Mouse (Mus musculus) stomach, postnatal 0 days (tissue): Measurements from ENCODE around the gene Jak1. TPM values are rescaled to one million over a fixed set of nuclear protein-coding genes. Genes with fewer than 3 reads are reported as not detected.

Source experiments
- ATAC-seq: fragments of 200-750 bp; cut with Nextera tagmentation; 2 replicates; pipeline ENCODE4 v1.8.0; 2017; ENCODE audit not compliant: low FRiP score, low TSS enrichment
- DNase-seq: peaks from one replicate; pipeline ENCODE4 v3.0.0-alpha.2; 2016; ENCODE audit warnings: low spot score
- H3K27ac ChIP-seq: fragments of 300-500 bp; sonication (generic); replicated peaks from 2 replicates; pipeline ENCODE4 v1.5.1; 2014; ENCODE audit warnings: mild to moderate bottlenecking, control low read depth
- H3K27me3 ChIP-seq: fragments of 300-500 bp; sonication (generic); 2 replicates; pipeline ENCODE4 v1.6.1; 2014; ENCODE audit warnings: low read length; ENCODE audit not compliant: control insufficient read depth, insufficient read depth
- H3K36me3 ChIP-seq: fragments of 300-500 bp; sonication (generic); 2 replicates; pipeline ENCODE4 v1.6.1; 2014; ENCODE audit warnings: low read length, mixed read lengths; ENCODE audit not compliant: control insufficient read depth, insufficient read depth
- H3K4me1 ChIP-seq: fragments of 300-500 bp; sonication (generic); replicated peaks from 2 replicates; pipeline ENCODE4 v1.6.1; 2014; ENCODE audit warnings: antibody characterized with exemption; ENCODE audit not compliant: control insufficient read depth, insufficient read depth
- H3K4me2 ChIP-seq: fragments of 300-500 bp; sonication (generic); replicated peaks from 2 replicates; pipeline ENCODE4 v1.6.1; 2014; ENCODE audit warnings: low read depth, mild to moderate bottlenecking, control low read depth, moderate library complexity
- H3K4me3 ChIP-seq: fragments of 300-500 bp; sonication (generic); 2 replicates; pipeline ENCODE4 v1.5.1; 2014; ENCODE audit warnings: low read depth, low read length, control low read depth
- H3K9ac ChIP-seq: fragments of 300-500 bp; sonication (generic); 2 replicates; pipeline ENCODE4 v1.6.1; 2014; ENCODE audit warnings: mild to moderate bottlenecking, low read length, control low read depth, mixed read lengths
- H3K9me3 ChIP-seq: fragments of 300-500 bp; sonication (generic); 2 replicates; pipeline ENCODE4 v1.6.1; 2016; ENCODE audit warnings: low read length; ENCODE audit not compliant: control insufficient read depth
- CTCF ChIP-seq: IDR thresholded peaks from 2 replicates; pipeline ENCODE4 v1.5.1; 2016; ENCODE audit warnings: antibody characterized with exemption, low read depth, mild to moderate bottlenecking, moderate library complexity
- EP300 ChIP-seq: optimal IDR thresholded peaks from 2 replicates; pipeline ENCODE3; 2016; ENCODE audit warnings: antibody characterized with exemption
- WGBS: fragments of 180-500 bp; shearing (Covaris S2); extraction: QIAGEN DNeasy Blood & Tissue Kit; methylation state at CpG from one replicate; pipeline ENCODE4 v1.1.7; 2014; 5-methylcytosine and 5-hydroxymethylcytosine counted together
- polyA plus RNA-seq: library from polyadenylated mRNA; unstranded; fragments of >200 nt; fragmentation: Nextera tagmentation; extraction: Ambion mirVana; gene quantifications from 2 replicates; pipeline ENCODE4 v1.2.1, GENCODE M21; 2015

Jak1 gene
- polyA plus RNA-seq, 1 experiment from 2014 or later = 34.1 TPM

DNA sequence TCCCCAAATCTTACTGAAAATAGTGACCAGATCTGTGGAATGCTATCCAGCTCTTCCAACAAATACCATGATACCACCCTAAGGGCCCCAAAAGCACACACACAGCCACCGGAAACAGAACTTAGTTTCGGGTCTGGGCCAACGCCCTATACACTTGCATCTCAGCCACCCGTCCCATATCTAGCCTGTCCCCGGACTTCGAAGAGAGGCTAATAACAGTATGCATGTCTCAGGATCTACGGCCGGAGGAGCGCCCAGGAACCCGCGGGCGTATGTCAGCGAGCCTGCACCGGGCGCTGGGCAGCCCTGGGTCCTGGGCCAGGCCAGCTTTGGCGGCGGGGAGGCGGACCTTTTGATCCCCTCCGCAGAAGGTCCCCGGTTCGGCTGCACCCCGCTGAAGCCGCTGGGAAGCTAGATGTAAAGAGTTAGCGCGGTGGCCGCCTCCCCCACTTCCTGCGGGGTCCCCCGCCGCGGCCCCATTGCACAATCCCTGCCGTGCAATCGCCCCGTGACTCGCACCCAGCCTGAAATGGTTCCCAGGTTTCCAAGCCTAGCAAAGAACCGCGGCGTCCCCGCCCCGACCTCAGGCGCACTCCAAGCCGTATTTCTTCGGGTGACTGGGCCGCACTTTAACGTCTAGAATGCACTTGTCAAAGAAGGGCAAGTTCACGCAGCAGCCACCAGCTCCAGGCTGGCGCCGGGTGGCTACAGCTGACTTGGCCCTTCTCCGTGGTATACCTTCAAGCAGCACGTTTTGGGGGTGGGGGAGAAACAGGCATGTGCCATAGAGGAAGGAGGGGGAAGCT is 27.9 kb upstream of the Jak1 start:
- Histone ChIP-seq H3K9me3 (no peaks in the 10 kb centered on the region), H3K4me1 (0 out of 2 replicates have a peak, but pooled peaks cover 3% of the 10 kb centered on the region), H3K4me2 (peak overlapping the region; percentile 84), H3K27ac (peak overlapping the region; percentile 90), H3K36me3 (no peaks in the 10 kb centered on the region), H3K27me3 (no peaks in the 10 kb centered on the region), H3K4me3 (peak overlapping the region; percentile 49), H3K9ac (peak overlapping the region; percentile 62)
- 3% methylated on average over 49 of the region's 49 CpGs for whole genome bisulfite sequencing
- no peak for TF ChIP-seq EP300
- TF ChIP-seq CTCF = no peak
- DNase-seq (peak; percentile 58), ATAC-seq (peak; percentile 57)

- Histone ChIP-seq H3K4me1 (0 out of 2 replicates have a peak, but pooled peaks cover 3% of the 10 kb centered on the region), H3K36me3 (no peaks in the 10 kb centered on the region), H3K9ac (peak overlapping the region; percentile 62), H3K4me3 (peak overlapping the region; percentile 49), H3K9me3 (no peaks in the 10 kb centered on the region), H3K27ac (peak overlapping the region; percentile 90), H3K4me2 (peak overlapping the region; percentile 84), H3K27me3 (no peaks in the 10 kb centered on the region)
- peak; percentile 31 for TF ChIP-seq CTCF
- no peak for TF ChIP-seq EP300
- ATAC-seq (peak; percentile 93), DNase-seq (peak; percentile 85)
- 3% methylated on average over 41 of the region's 41 CpGs for WGBS
Observed at GRCm38 (mm10) chr4:101292028-101292735, 27.1 kb upstream of the Jak1 start.

GRCm38 (mm10) chr4:101288292-101288691 is 23.2 kb upstream of the Jak1 start:
- H3K36me3 ChIP-seq = no peaks in the 10 kb centered on the region
- H3K4me1 ChIP-seq = 0 out of 2 replicates have a peak, but pooled peaks cover 3% of the 10 kb centered on the region
- H3K9ac ChIP-seq = no peak overlapping the region
- H3K4me3 ChIP-seq = no peak overlapping the region
- ATAC-seq (no peak), DNase-seq (no peak)
- H3K4me2 ChIP-seq = no peak overlapping the region
- H3K27me3 ChIP-seq = no peaks in the 10 kb centered on the region
- WGBS = 87% methylated on average over 11 of the region's 11 CpGs
- H3K9me3 ChIP-seq = no peaks in the 10 kb centered on the region
- H3K27ac ChIP-seq = no peak overlapping the region
- no peak for TF ChIP-seq EP300
- TF ChIP-seq CTCF = no peak

- no peak overlapping the region for H3K27ac ChIP-seq
- H3K9ac ChIP-seq = no peak overlapping the region
- no peak for ATAC-seq
- TF ChIP-seq CTCF (no peak), EP300 (no peak)
- no peak overlapping the region for H3K4me3 ChIP-seq
- no peaks in the 10 kb centered on the region for H3K27me3 ChIP-seq
- H3K9me3 ChIP-seq = no peaks in the 10 kb centered on the region
- H3K4me2 ChIP-seq = no peak overlapping the region
- DNase-seq = no peak
- H3K36me3 ChIP-seq = no peaks in the 10 kb centered on the region
- WGBS = 88% methylated on average over 6 of the region's 6 CpGs
- H3K4me1 ChIP-seq = no peaks in the 10 kb centered on the region
Observed at GRCm38 (mm10) chr4:101286562-101286961, 21.5 kb upstream of the Jak1 start.

GRCm38 (mm10) chr4:101285906-101286432 is 20.9 kb upstream of the Jak1 start:
- Histone ChIP-seq H3K9me3 (no peaks in the 10 kb centered on the region), H3K27ac (no peak overlapping the region), H3K4me2 (no peak overlapping the region), H3K27me3 (no peaks in the 10 kb centered on the region), H3K9ac (no peak overlapping the region), H3K36me3 (no peaks in the 10 kb centered on the region), H3K4me1 (no peaks in the 10 kb centered on the region), H3K4me3 (no peak overlapping the region)
- no peak for ATAC-seq
- no peak for TF ChIP-seq CTCF
- TF ChIP-seq EP300 = no peak
- WGBS = 77% methylated on average over 2 of the region's 2 CpGs
- DNase-seq = no peak

- no peak for TF ChIP-seq CTCF
- TF ChIP-seq EP300 = no peak
- no peak for DNase-seq
Observed at GRCm38 (mm10) chr4:101283938-101284337, 18.9 kb upstream of the Jak1 start.

More at GRCm38 (mm10) chr4:101283938-101284337, 18.9 kb upstream of the Jak1 start:
- Histone ChIP-seq H3K27me3 (no peaks in the 10 kb centered on the region), H3K36me3 (no peaks in the 10 kb centered on the region), H3K27ac (no peak overlapping the region), H3K4me1 (no peaks in the 10 kb centered on the region), H3K4me2 (no peak overlapping the region), H3K9me3 (no peaks in the 10 kb centered on the region), H3K4me3 (no peak overlapping the region), H3K9ac (no peak overlapping the region)
- 72% methylated on average over 4 of the region's 4 CpGs for WGBS
- no peak for ATAC-seq
